Mouse (Mus musculus): Measurements from ENCODE around the gene Nup107.
"Not testable (repeated sequence)": the region's sequence is repeated elsewhere in the genome, so short reads cannot be mapped to it uniquely, and the experiment has no call there.

Nup107 gene

GRCm38 (mm10) chr10:117765116-117765894 is 27.2 kb downstream of the Nup107 start:
- no peak for DNase-seq (ENCODE audit: inconsistent ontology term)

- no peak for DNase-seq (ENCODE audit: inconsistent ontology term)
Observed at GRCm38 (mm10) chr10:117764598-117764997, 27.9 kb downstream of the Nup107 start.

GRCm38 (mm10) chr10:117763588-117764190 is 28.8 kb downstream of the Nup107 start:
- no peak for DNase-seq (ENCODE audit: inconsistent ontology term)

- DNase-seq (ENCODE audit: inconsistent ontology term), result no peak
Observed at GRCm38 (mm10) chr10:117762966-117763365, 29.5 kb downstream of the Nup107 start.

- DNase-seq (ENCODE audit: inconsistent ontology term), result no peak
Observed at GRCm38 (mm10) chr10:117762281-117762830, 30.1 kb downstream of the Nup107 start.

GRCm38 (mm10) chr10:117761551-117761950 is 31.0 kb downstream of the Nup107 start:
- no peak for DNase-seq (ENCODE audit: inconsistent ontology term)

GRCm38 (mm10) chr10:117760831-117761335 is 31.6 kb downstream of the Nup107 start:
- DNase-seq (ENCODE audit: inconsistent ontology term), result no peak

- DNase-seq (ENCODE audit: inconsistent ontology term), result no peak
Observed at GRCm38 (mm10) chr10:117759844-117760630, 32.5 kb downstream of the Nup107 start.

- DNase-seq (ENCODE audit: inconsistent ontology term), result no peak
Observed at GRCm38 (mm10) chr10:117758749-117759727, 33.5 kb downstream of the Nup107 start.

- DNase-seq (ENCODE audit: inconsistent ontology term), result not testable (repeated sequence)
Observed at GRCm38 (mm10) chr10:117758344-117758743, 34.2 kb downstream of the Nup107 start.

- no peak for DNase-seq (ENCODE audit: inconsistent ontology term)
Observed at GRCm38 (mm10) chr10:117757796-117758342, 34.6 kb downstream of the Nup107 start.

GRCm38 (mm10) chr10:117757259-117757658 is 35.2 kb downstream of the Nup107 start:
- no peak for DNase-seq (ENCODE audit: inconsistent ontology term)

- no peak for DNase-seq (ENCODE audit: inconsistent ontology term)
Observed at GRCm38 (mm10) chr10:117756784-117757183, 35.7 kb downstream of the Nup107 start.

- no peak for DNase-seq (ENCODE audit: inconsistent ontology term)
Observed at GRCm38 (mm10) chr10:117755799-117756467, 36.6 kb downstream of the Nup107 start.

- no peak for DNase-seq (ENCODE audit: inconsistent ontology term)
Observed at GRCm38 (mm10) chr10:117755086-117755798, 37.3 kb downstream of the Nup107 start.

GRCm38 (mm10) chr10:117754609-117754940 is 37.9 kb downstream of the Nup107 start:
- DNase-seq (ENCODE audit: inconsistent ontology term), result no peak

GRCm38 (mm10) chr10:117753711-117754608 is 38.5 kb downstream of the Nup107 start:
- no peak for DNase-seq (ENCODE audit: inconsistent ontology term)
